Mouse (Mus musculus): ENCODE measurements around the gene Fstl1. TPM values are rescaled to one million over a fixed set of nuclear protein-coding genes. Genes with fewer than 3 reads are reported as not detected.

The Fstl1 gene
- polyA plus RNA-seq, 2 experiments, result 9.9 to 15.4 TPM

GRCm38 (mm10) chr16:37855583-37855982 lies 78.9 kb downstream of the Fstl1 start:
- H3K27me3 ChIP-seq (ENCODE audit: control insufficient read depth, insufficient read depth, low read length), result no peaks in the 10 kb centered on the region
- H3K36me3 ChIP-seq (replicated peaks; ENCODE audit: control insufficient read depth, insufficient read depth, low read depth), result no peaks in the 10 kb centered on the region
- peaks cover 0 to 11% of the 10 kb centered on the region in 2 experiments; a peak in 2 of 4 replicates for H3K4me1 ChIP-seq (replicated peaks; ENCODE audit: control insufficient read depth in 2 of 2, insufficient read depth in 2 of 2, low read length in 1 of 2)
- H3K4me3 ChIP-seq (ENCODE audit: insufficient read depth in 1 of 2, low read depth in 2 of 2, low read length in 2 of 2), result no peak overlapping the region
- no peak for TF ChIP-seq EP300 (IDR thresholded peaks at IDR 0.05; ENCODE audit: low read depth)
- no peak for TF ChIP-seq CTCF (IDR thresholded peaks at IDR 0.05; ENCODE audit: low read depth)
- H3K9me3 ChIP-seq (ENCODE audit: control insufficient read depth, low read length), result no peaks in the 10 kb centered on the region
- DNase-seq (ENCODE audit: low read depth in 3 of 3, low spot score in 3 of 3), result no peak
- H3K4me2 ChIP-seq (ENCODE audit: low read depth), result no peak overlapping the region
- H3K27ac ChIP-seq, result no peak overlapping the region
- no peak overlapping the region for H3K9ac ChIP-seq (replicated peaks)
- ATAC-seq (ENCODE audit: insufficient read depth), result no peak
- WGBS (ENCODE audit: insufficient replicate concordance), result 56% methylated on average over 8 of the region's 8 CpGs

GRCm38 (mm10) chr16:37856327-37856726 lies 79.7 kb downstream of the Fstl1 start:
- ATAC-seq (ENCODE audit: insufficient read depth) (no peak), DNase-seq (ENCODE audit: low read depth in 3 of 3, low spot score in 3 of 3) (no peak)
- TF ChIP-seq EP300 (IDR thresholded peaks at IDR 0.05; ENCODE audit: low read depth), result no peak
- TF ChIP-seq CTCF (IDR thresholded peaks at IDR 0.05; ENCODE audit: low read depth), result no peak
- H3K27ac ChIP-seq, result no peak overlapping the region
- no peak overlapping the region for H3K4me3 ChIP-seq (ENCODE audit: insufficient read depth in 1 of 2, low read depth in 2 of 2, low read length in 2 of 2)
- H3K27me3 ChIP-seq (ENCODE audit: control insufficient read depth, insufficient read depth, low read length), result no peaks in the 10 kb centered on the region
- no peaks in the 10 kb centered on the region for H3K36me3 ChIP-seq (replicated peaks; ENCODE audit: control insufficient read depth, insufficient read depth, low read depth)
- H3K9me3 ChIP-seq (ENCODE audit: control insufficient read depth, low read length), result no peaks in the 10 kb centered on the region
- WGBS (ENCODE audit: insufficient replicate concordance), result 38% methylated on average over 3 of the region's 3 CpGs
- no peak overlapping the region for H3K9ac ChIP-seq (replicated peaks)
- no peak overlapping the region for H3K4me2 ChIP-seq (ENCODE audit: low read depth)
- peaks cover 0 to 11% of the 10 kb centered on the region in 2 experiments; a peak in 2 of 4 replicates for H3K4me1 ChIP-seq (replicated peaks; ENCODE audit: control insufficient read depth in 2 of 2, insufficient read depth in 2 of 2, low read length in 1 of 2)

- Histone ChIP-seq H3K27ac (no peak overlapping the region), H3K4me1 (replicated peaks; ENCODE audit: control insufficient read depth in 2 of 2, insufficient read depth in 2 of 2, low read length in 1 of 2) (peaks cover 0 to 11% of the 10 kb centered on the region in 2 experiments; a peak in 2 of 4 replicates), H3K36me3 (replicated peaks; ENCODE audit: control insufficient read depth, insufficient read depth, low read depth) (no peaks in the 10 kb centered on the region), H3K27me3 (ENCODE audit: control insufficient read depth, insufficient read depth, low read length) (no peaks in the 10 kb centered on the region), H3K9me3 (ENCODE audit: control insufficient read depth, low read length) (no peaks in the 10 kb centered on the region), H3K4me2 (ENCODE audit: low read depth) (no peak overlapping the region), H3K4me3 (ENCODE audit: insufficient read depth in 1 of 2, low read depth in 2 of 2, low read length in 2 of 2) (no peak overlapping the region), H3K9ac (replicated peaks) (no peak overlapping the region)
- WGBS (ENCODE audit: insufficient replicate concordance), result 65% methylated on average over 8 of the region's 8 CpGs
- ATAC-seq (ENCODE audit: insufficient read depth) (no peak), DNase-seq (ENCODE audit: low read depth in 3 of 3, low spot score in 3 of 3) (no peak)
- TF ChIP-seq CTCF (IDR thresholded peaks at IDR 0.05; ENCODE audit: low read depth), result no peak
- no peak for TF ChIP-seq EP300 (IDR thresholded peaks at IDR 0.05; ENCODE audit: low read depth)
These were observed 80.8 kb downstream of the Fstl1 start for GRCm38 (mm10) chr16:37857495-37857894.

GRCm38 (mm10) chr16:37860213-37860612 lies 83.5 kb downstream of the Fstl1 start:
- no peaks in the 10 kb centered on the region for H3K9me3 ChIP-seq (ENCODE audit: control insufficient read depth, low read length)
- TF ChIP-seq EP300 (IDR thresholded peaks at IDR 0.05; ENCODE audit: low read depth), result no peak
- no peak for TF ChIP-seq CTCF (IDR thresholded peaks at IDR 0.05; ENCODE audit: low read depth)
- no peak overlapping the region for H3K27ac ChIP-seq
- H3K27me3 ChIP-seq (ENCODE audit: control insufficient read depth, insufficient read depth, low read length), result no peaks in the 10 kb centered on the region
- DNase-seq (ENCODE audit: low read depth in 3 of 3, low spot score in 3 of 3), result no peak
- H3K4me2 ChIP-seq (ENCODE audit: low read depth), result no peak overlapping the region
- H3K9ac ChIP-seq (replicated peaks), result no peak overlapping the region
- H3K4me3 ChIP-seq (ENCODE audit: insufficient read depth in 1 of 2, low read depth in 2 of 2, low read length in 2 of 2), result no peak overlapping the region
- ATAC-seq (ENCODE audit: insufficient read depth), result no peak
- H3K36me3 ChIP-seq (replicated peaks; ENCODE audit: control insufficient read depth, insufficient read depth, low read depth), result no peaks in the 10 kb centered on the region
- peaks cover 0 to 10% of the 10 kb centered on the region in 2 experiments; a peak in 2 of 4 replicates for H3K4me1 ChIP-seq (replicated peaks; ENCODE audit: control insufficient read depth in 2 of 2, insufficient read depth in 2 of 2, low read length in 1 of 2)
- WGBS (ENCODE audit: insufficient replicate concordance), result 62% methylated on average over 7 of the region's 7 CpGs

GRCm38 (mm10) chr16:37861029-37861428 lies 84.4 kb downstream of the Fstl1 start, which contains the start of gene Gm36028:
Gene Gm36028, minus strand, starts transcription at chr16:37861146.
- Histone ChIP-seq H3K27ac (no peak within 1 kb of the TSS), H3K9me3 (ENCODE audit: control insufficient read depth, low read length) (no peaks in the 10 kb centered on the region), H3K36me3 (replicated peaks; ENCODE audit: control insufficient read depth, insufficient read depth, low read depth) (no peaks in the 10 kb centered on the region), H3K4me1 (replicated peaks; ENCODE audit: control insufficient read depth in 2 of 2, insufficient read depth in 2 of 2, low read length in 1 of 2) (peaks cover 0 to 8% of the 10 kb centered on the region in 2 experiments; a peak in 1 of 4 replicates), H3K9ac (replicated peaks) (no peak within 1 kb of the TSS), H3K4me2 (ENCODE audit: low read depth) (no peak within 1 kb of the TSS), H3K4me3 (ENCODE audit: insufficient read depth in 1 of 2, low read depth in 2 of 2, low read length in 2 of 2) (no peak within 1 kb of the TSS), H3K27me3 (ENCODE audit: control insufficient read depth, insufficient read depth, low read length) (no peaks in the 10 kb centered on the region)
- ATAC-seq (ENCODE audit: insufficient read depth) (no peak), DNase-seq (ENCODE audit: low read depth in 3 of 3, low spot score in 3 of 3) (no peak)
- TF ChIP-seq CTCF (IDR thresholded peaks at IDR 0.05; ENCODE audit: low read depth), result no peak
- WGBS (ENCODE audit: insufficient replicate concordance), result 64% methylated on average over 7 of the region's 7 CpGs
